Mouse (Mus musculus) liver, adult (tissue): Measurements from ENCODE around the gene Guca1a.

Experiments
- GATA4 ChIP-seq: IDR thresholded peaks from 2 replicates; pipeline ENCODE4 v1.6.1; 2014; ENCODE audit warnings: mild to moderate bottlenecking, low read length; ENCODE audit not compliant: insufficient replicate concordance

Gene Guca1a

DNA sequence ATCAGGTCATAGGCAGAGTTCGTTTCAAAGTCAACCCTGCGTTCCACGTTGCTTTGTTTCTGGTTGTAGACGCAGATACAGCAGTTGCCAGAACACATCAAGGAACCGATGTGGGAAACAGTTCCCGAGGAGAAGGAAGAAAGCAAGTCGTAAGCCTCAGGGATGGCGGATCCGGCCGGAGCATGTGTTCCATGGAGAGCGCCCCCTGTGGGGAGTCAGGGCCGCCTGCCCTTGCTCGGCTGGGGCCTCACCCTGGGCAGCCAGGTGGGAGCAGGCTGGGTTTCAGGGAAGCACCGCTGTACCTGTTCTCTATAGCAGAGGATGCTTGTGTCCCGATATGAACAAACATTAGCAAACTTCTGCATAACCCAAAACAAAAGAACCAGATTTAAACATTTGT, 22.3 kb downstream of the Guca1a start:
- no peak for TF ChIP-seq GATA4

DNA sequence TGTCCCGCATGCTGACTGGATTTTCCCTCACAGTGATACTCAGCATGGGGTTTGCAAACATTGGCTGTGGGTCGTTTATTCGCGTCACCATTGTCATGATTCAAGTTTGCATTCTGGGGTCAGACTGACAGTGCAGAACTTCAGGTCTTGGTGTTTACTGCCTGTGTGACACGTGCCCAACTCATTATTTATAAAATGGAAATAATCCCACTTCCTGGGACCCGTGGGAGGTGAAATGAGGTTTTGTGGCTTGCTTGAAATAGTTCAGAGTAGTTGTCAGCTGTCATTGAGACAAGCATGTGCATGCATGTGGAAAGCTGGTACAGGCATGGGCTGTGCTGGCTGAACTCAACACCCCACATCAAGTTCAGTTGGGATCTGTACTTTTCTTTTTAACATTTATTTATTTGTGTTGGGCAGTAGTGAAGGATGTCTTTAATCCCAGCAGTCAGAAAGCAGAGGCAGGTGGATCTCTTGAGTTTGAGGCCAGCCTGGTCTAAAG, 23.6 kb downstream of the Guca1a start:
- TF ChIP-seq GATA4: no peak

DNA sequence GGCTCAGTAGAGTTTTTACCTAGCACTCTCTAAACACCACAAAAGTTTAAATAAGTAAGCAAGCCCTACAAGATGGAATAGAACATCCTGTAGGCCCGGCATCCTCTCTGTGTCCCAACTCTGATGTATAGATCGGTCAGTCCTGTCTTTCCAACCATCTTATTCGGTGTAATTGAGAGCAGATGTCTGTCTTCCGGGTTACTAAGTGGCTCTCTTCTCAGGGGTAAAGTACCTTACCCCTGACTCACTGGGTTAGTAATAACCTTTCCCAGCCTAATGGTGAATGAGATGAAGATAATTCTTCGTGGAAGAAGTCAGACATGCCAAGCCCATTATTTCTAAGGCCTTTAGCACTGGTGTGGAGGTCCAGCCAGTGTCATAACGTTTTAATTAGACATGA, 26.4 kb downstream of the Guca1a start:
- TF ChIP-seq GATA4: no peak

DNA sequence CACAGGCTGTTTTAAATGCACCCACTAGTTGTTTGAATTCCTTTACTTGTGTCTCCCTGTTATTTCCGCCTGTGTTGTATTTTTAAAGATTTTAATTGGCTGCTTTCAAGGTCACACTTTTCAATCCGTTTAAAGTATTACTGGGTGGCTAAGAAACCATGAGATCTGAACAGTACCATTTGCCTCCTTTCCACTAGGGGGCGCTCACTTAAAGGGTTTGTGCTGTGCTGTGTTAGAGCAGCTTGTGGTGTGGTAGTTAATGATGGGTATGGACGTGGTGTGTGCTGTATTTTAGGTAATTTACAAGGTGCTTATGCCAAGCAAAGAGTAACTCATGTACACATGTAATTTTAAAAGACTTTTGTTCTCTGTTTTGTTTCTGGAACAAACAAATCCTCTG, 28.9 kb downstream of the Guca1a start:
- TF ChIP-seq GATA4: no peak

DNA sequence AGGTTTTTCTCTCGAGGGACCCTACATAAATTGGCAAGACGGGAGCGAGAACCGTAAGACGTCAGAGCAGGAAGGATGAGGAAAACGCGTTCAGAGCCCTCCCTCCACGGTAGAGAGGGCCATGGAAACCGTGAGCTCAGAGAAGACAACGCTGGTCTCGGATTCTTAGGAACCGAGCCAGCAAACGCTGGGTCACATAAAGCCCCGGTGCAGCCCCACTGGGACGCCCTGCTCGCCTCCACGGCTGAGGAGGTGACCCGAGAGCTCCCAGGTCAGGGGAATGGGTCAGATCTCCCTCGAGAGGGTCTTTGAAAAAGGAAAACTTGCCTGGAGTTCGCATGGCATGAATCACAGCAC, 31.3 kb downstream of the Guca1a start:
- no peak for TF ChIP-seq GATA4

DNA sequence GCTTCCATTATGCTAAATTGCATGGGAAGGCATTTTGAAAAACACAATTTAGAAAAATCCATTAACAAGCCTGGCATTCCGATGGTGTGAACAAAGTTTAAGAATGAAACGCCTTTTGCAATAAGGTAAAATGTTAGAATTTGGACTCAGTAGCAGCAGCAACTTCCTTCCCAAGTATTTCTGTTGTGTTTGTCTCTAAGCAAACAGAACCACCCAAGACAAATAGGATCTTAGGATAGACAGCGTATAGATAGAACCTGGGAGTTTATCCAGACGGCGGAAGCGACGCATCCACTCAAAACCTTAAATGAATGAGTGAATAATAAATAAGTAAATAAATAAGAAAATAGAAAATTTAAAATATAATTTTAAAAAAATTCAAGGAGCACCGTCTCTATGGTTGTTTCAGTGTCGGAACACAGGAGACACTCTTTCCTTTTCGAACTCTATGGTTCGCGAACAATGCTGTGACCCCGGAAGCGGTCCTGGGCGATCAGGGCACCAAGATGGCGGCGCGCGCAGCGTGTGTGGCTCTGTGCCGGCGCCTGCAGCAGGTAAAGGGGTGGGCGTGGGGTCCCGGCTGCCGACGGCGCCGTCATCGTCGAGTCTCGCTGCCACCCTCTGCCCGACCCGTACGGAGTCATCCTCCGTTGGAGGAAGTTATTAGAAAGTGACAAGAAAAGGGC, 31.8 kb downstream of the Guca1a start, which contains the start of gene Mrps10:
Gene Mrps10, plus strand, starts transcription at position 487 of the 686 bp plus-strand sequence.
- no peak for TF ChIP-seq GATA4

DNA sequence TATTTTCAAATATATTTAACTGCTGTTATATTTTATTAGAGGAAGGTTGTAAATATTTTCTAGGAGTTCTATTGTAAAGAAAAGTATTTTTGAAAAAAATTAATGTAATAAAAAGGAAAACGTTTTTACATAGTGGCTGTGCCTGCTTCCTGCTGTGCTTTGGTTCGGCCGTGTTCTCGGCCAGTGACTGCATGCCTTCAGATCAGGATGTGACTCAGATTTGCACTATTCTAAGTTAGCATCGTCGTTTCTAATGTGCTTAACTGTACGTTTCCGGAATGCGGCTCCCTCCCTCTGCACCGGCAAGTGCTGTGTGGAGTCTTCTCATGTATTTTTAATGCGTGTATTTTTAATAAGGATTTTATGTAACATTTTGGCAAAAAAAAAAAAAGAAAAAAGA, 39.0 kb downstream of the Guca1a start:
- no peak for TF ChIP-seq GATA4

DNA sequence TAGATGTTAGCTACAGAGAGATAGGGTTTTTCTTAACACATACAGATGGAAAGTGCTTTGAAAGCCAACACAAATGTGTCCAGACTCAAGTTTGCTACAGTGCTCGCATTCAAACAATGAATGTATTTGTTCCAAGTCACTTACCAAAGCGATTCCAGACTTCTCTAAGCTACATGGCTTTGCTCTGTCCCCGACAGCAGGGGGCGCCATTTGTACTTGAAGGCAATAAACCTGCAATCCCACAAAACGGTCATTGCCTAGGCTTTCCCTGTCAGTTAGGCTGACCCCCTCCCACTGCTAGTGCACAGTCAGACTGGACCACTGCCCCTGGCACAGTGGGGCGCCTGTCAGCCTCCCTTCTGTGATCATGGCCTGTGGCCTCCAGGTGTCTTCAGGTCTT, 40.4 kb downstream of the Guca1a start:
- no peak for TF ChIP-seq GATA4

DNA sequence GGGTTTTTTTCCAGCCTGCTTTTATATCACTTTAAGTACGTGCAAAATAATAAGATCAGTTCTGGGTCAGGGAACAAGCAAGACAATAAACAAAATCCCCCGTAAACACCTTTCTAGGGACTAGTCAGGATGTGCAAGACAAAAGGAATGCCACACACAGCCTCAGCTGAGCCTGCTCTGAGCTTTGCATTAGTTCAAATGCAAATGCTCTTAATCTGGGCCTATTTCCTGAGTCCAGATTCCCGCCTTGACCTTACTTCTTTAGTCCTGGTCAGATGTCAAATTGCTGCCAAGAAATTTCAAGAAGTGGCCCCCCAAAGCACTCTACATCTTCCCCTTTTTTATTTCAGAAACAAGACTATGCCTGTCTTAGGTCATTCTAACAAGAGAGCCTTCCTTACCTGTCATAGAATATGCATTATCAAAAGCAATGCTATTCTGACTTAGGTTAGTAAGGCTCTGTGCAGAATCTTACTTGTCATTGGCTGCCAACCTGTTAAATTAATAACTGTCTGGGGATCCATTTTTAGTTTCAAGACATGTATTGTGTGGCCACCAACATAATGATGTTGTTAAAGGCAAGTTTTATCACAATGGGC, 50.6 kb downstream of the Guca1a start:
- TF ChIP-seq GATA4: no peak
